Mouse (Mus musculus) limb, embryonic 15.5 days (tissue): ENCODE measurements around the gene Psma5. TPM values are rescaled to one million over a fixed set of nuclear protein-coding genes. Genes with fewer than 3 reads are reported as not detected.
"Not testable (repeated sequence)": the region's sequence is repeated elsewhere in the genome, so short reads cannot be mapped to it uniquely, and the experiment has no call there.

Experiments
- ATAC-seq: fragments of 200-750 bp; cut with Nextera tagmentation; 2 replicates; pipeline ENCODE4 v1.8.0; 2017; ENCODE audit warnings: low read depth, moderate TSS enrichment; ENCODE audit not compliant: insufficient number of reproducible peaks, low FRiP score, low TSS enrichment
- H3K27ac ChIP-seq: fragments of 300-500 bp; sonication (generic); 2 replicates; pipeline ENCODE4 v1.5.1; 2015; ENCODE audit warnings: moderate library complexity, mild to moderate bottlenecking, inconsistent platforms
- H3K27me3 ChIP-seq: fragments of 300-500 bp; sonication (generic); 2 replicates; pipeline ENCODE4 v1.6.1; 2015; ENCODE audit warnings: inconsistent platforms
- H3K36me3 ChIP-seq: fragments of 300-500 bp; sonication (generic); 2 replicates; pipeline ENCODE4 v1.6.1; 2015; ENCODE audit warnings: inconsistent platforms
- H3K4me1 ChIP-seq: fragments of 300-500 bp; sonication (generic); 2 replicates; pipeline ENCODE4 v1.6.1; 2015; ENCODE audit warnings: inconsistent platforms
- H3K4me2 ChIP-seq: fragments of 300-500 bp; sonication (generic); 2 replicates; pipeline ENCODE4 v1.6.1; 2015; ENCODE audit warnings: mild to moderate bottlenecking, inconsistent platforms
- H3K4me3 ChIP-seq: fragments of 300-500 bp; sonication (generic); 2 replicates; pipeline ENCODE4 v1.5.1; 2015; ENCODE audit warnings: mild to moderate bottlenecking, inconsistent platforms
- H3K9ac ChIP-seq: fragments of 300-500 bp; sonication (generic); 2 replicates; pipeline ENCODE4 v1.6.1; 2015; ENCODE audit warnings: inconsistent platforms
- H3K9me3 ChIP-seq: fragments of 300-500 bp; sonication (generic); 2 replicates; pipeline ENCODE4 v1.6.1; 2016; ENCODE audit warnings: inconsistent platforms
- WGBS: fragments of 180-500 bp; shearing (Covaris S2); methylation state at CpG from one replicate; pipeline ENCODE4 v1.1.7; 2015; 5-methylcytosine and 5-hydroxymethylcytosine counted together
- polyA plus RNA-seq: library from polyadenylated mRNA; unstranded; fragments of >200 nt; fragmentation: Nextera tagmentation; extraction: Ambion mirVana; gene quantifications from 2 replicates; pipeline ENCODE4 v1.2.1, GENCODE M21; 2015

Gene Psma5
- polyA plus RNA-seq, 1 experiment from 2014 or later: 257 TPM

GRCm38 (mm10) chr3:108226558-108227350 lies 30.0 kb upstream of the Psma5 start, which contains the start of gene Sypl2:
Gene Sypl2 (minus strand): TSS chr3:108226648.
- Histone ChIP-seq H3K9me3 (no peaks in the 10 kb centered on the region), H3K27me3 (peaks cover 58% of the 10 kb centered on the region), H3K27ac (no peak within 1 kb of the TSS), H3K4me3 (peak within 1 kb of the TSS; percentile 47), H3K36me3 (no peaks in the 10 kb centered on the region), H3K4me1 (peaks cover 15% of the 10 kb centered on the region), H3K4me2 (peak within 1 kb of the TSS; percentile 90), H3K9ac (peak within 1 kb of the TSS; percentile 43)
- 5% methylated on average over 42 of the region's 44 CpGs for WGBS
- peak; percentile 40; the same call in 1 of the 2 replicates for ATAC-seq

GRCm38 (mm10) chr3:108227521-108227920 lies 29.2 kb upstream of the Psma5 start:
- H3K9ac ChIP-seq: no peak overlapping the region
- H3K27me3 ChIP-seq: peaks cover 50% of the 10 kb centered on the region
- no peak overlapping the region for H3K4me2 ChIP-seq
- WGBS: 71% methylated on average over 2 of the region's 2 CpGs
- no peaks in the 10 kb centered on the region for H3K36me3 ChIP-seq
- ATAC-seq: no peak
- H3K4me3 ChIP-seq: no peak overlapping the region
- H3K27ac ChIP-seq: no peak overlapping the region
- no peaks in the 10 kb centered on the region for H3K9me3 ChIP-seq
- peaks cover 15% of the 10 kb centered on the region for H3K4me1 ChIP-seq

- H3K36me3 ChIP-seq: no peaks in the 10 kb centered on the region
- no peak for ATAC-seq
These were observed 25.1 kb upstream of the Psma5 start for GRCm38 (mm10) chr3:108231646-108232045.

GRCm38 (mm10) chr3:108237474-108238102 lies 19.1 kb upstream of the Psma5 start:
- WGBS: 81% methylated on average over 4 of the region's 4 CpGs
- not testable (repeated sequence) for H3K4me2 ChIP-seq, ATAC-seq

More at GRCm38 (mm10) chr3:108231646-108232045, 25.1 kb upstream of the Psma5 start:
- H3K4me2 ChIP-seq: no peak overlapping the region
- H3K4me1 ChIP-seq: peaks cover 5% of the 10 kb centered on the region
- no peak overlapping the region for H3K27ac ChIP-seq
- 81% methylated on average over 4 of the region's 4 CpGs for WGBS
- peaks cover 16% of the 10 kb centered on the region for H3K27me3 ChIP-seq
- H3K9ac ChIP-seq: no peak overlapping the region
- H3K9me3 ChIP-seq: no peaks in the 10 kb centered on the region
- no peak overlapping the region for H3K4me3 ChIP-seq

GRCm38 (mm10) chr3:108241243-108241839 lies 15.4 kb upstream of the Psma5 start:
- Histone ChIP-seq H3K36me3 (no peaks in the 10 kb centered on the region), H3K4me3 (no peak overlapping the region), H3K4me1 (no peaks in the 10 kb centered on the region), H3K9me3 (no peaks in the 10 kb centered on the region), H3K27me3 (no peaks in the 10 kb centered on the region), H3K9ac (no peak overlapping the region), H3K27ac (no peak overlapping the region), H3K4me2 (no peak overlapping the region)
- ATAC-seq: no peak
- WGBS: 94% methylated on average over 3 of the region's 3 CpGs

More at GRCm38 (mm10) chr3:108237474-108238102, 19.1 kb upstream of the Psma5 start:
- not testable (repeated sequence) for H3K27ac ChIP-seq, H3K9me3 ChIP-seq, H3K36me3 ChIP-seq, H3K4me1 ChIP-seq, H3K4me3 ChIP-seq, H3K9ac ChIP-seq, H3K27me3 ChIP-seq

GRCm38 (mm10) chr3:108246857-108247256 lies 9.9 kb upstream of the Psma5 start:
- ATAC-seq: no peak
- H3K4me3 ChIP-seq: no peak overlapping the region
- 67% methylated on average over 2 of the region's 2 CpGs for WGBS

GRCm38 (mm10) chr3:108257831-108258500 lies 1.2 kb downstream of the Psma5 start:
- Histone ChIP-seq H3K27ac (no peak overlapping the region), H3K27me3 (no peaks in the 10 kb centered on the region), H3K36me3 (peaks cover 14% of the 10 kb centered on the region), H3K9ac (peak overlapping the region; percentile 62), H3K9me3 (no peaks in the 10 kb centered on the region), H3K4me2 (peak overlapping the region; percentile 66), H3K4me3 (peak overlapping the region; percentile 53), H3K4me1 (peaks cover 8% of the 10 kb centered on the region; the same call in 1 of the 2 replicates)
- no peak for ATAC-seq
- WGBS: 63% methylated on average over 3 of the region's 3 CpGs

More at GRCm38 (mm10) chr3:108246857-108247256, 9.9 kb upstream of the Psma5 start:
- no peaks in the 10 kb centered on the region for H3K27me3 ChIP-seq
- H3K9me3 ChIP-seq: no peaks in the 10 kb centered on the region
- H3K9ac ChIP-seq: no peak overlapping the region
- no peak overlapping the region for H3K27ac ChIP-seq
- no peaks in the 10 kb centered on the region for H3K4me1 ChIP-seq
- H3K4me2 ChIP-seq: no peak overlapping the region
- H3K36me3 ChIP-seq: no peaks in the 10 kb centered on the region

GRCm38 (mm10) chr3:108259319-108259718 lies 2.6 kb downstream of the Psma5 start:
- 77% methylated on average over 3 of the region's 3 CpGs for WGBS
- Histone ChIP-seq H3K9me3 (no peaks in the 10 kb centered on the region), H3K4me2 (no peak overlapping the region), H3K4me1 (peaks cover 8% of the 10 kb centered on the region; the same call in 1 of the 2 replicates), H3K4me3 (no peak overlapping the region), H3K27me3 (no peaks in the 10 kb centered on the region), H3K27ac (no peak overlapping the region), H3K9ac (no peak overlapping the region), H3K36me3 (peaks cover 20% of the 10 kb centered on the region)
- ATAC-seq: no peak

GRCm38 (mm10) chr3:108279495-108279894 lies 22.8 kb downstream of the Psma5 start:
- not testable (repeated sequence) for H3K4me3 ChIP-seq, ATAC-seq, H3K9ac ChIP-seq, H3K9me3 ChIP-seq, H3K4me2 ChIP-seq, H3K27me3 ChIP-seq, H3K27ac ChIP-seq
- H3K36me3 ChIP-seq: peaks cover 36% of the 10 kb centered on the region
- WGBS: 73% methylated on average over 5 of the region's 5 CpGs
- peaks cover 13% of the 10 kb centered on the region for H3K4me1 ChIP-seq

GRCm38 (mm10) chr3:108282401-108283240 lies 25.9 kb downstream of the Psma5 start:
- H3K9me3 ChIP-seq: no peaks in the 10 kb centered on the region
- H3K4me3 ChIP-seq: peak overlapping the region; percentile 87
- H3K36me3 ChIP-seq: peaks cover 13% of the 10 kb centered on the region
- no peaks in the 10 kb centered on the region for H3K27me3 ChIP-seq
- H3K4me2 ChIP-seq: peak overlapping the region; percentile 97; the same call in 1 of the 2 replicates
- ATAC-seq: no peak
- H3K4me1 ChIP-seq: peaks cover 23% of the 10 kb centered on the region
- 24% methylated on average over 12 of the region's 12 CpGs for WGBS
- H3K27ac ChIP-seq: peak overlapping the region; percentile 80
- H3K9ac ChIP-seq: no peak overlapping the region

GRCm38 (mm10) chr3:108283241-108283561 lies 26.5 kb downstream of the Psma5 start:
- 10% methylated on average over 6 of the region's 6 CpGs for WGBS
- peaks cover 7% of the 10 kb centered on the region for H3K36me3 ChIP-seq
- peak overlapping the region; percentile 97 for H3K4me2 ChIP-seq
- ATAC-seq: no peak
- H3K4me3 ChIP-seq: peak overlapping the region; percentile 87
- H3K27ac ChIP-seq: peak overlapping the region; percentile 80
- H3K27me3 ChIP-seq: no peaks in the 10 kb centered on the region
- H3K4me1 ChIP-seq: peaks cover 28% of the 10 kb centered on the region
- peak overlapping the region; percentile 41 for H3K9ac ChIP-seq
- no peaks in the 10 kb centered on the region for H3K9me3 ChIP-seq
